Mouse (Mus musculus) splenic B cell, adult 2 months (primary cell): ENCODE data around the gene Olfr573-ps1.

Experiments used
- DNase-seq: peaks from one replicate; pipeline ENCODE4 v3.0.0-alpha.2; 2011; ENCODE audit warnings: low read depth, low spot score
- H3K27me3 ChIP-seq: 2 replicates; pipeline ENCODE4 v1.6.1; 2012; ENCODE audit warnings: mild to moderate bottlenecking, low read length, moderate library complexity, mixed read lengths; ENCODE audit not compliant: control insufficient read depth, poor library complexity, insufficient read depth, severe bottlenecking
- H3K36me3 ChIP-seq: 2 replicates; pipeline ENCODE4 v1.6.1; 2012; ENCODE audit warnings: mild to moderate bottlenecking, low read length, moderate library complexity, mixed read lengths; ENCODE audit not compliant: control insufficient read depth, poor library complexity, insufficient read depth, severe bottlenecking

Olfr573-ps1 gene

DNA sequence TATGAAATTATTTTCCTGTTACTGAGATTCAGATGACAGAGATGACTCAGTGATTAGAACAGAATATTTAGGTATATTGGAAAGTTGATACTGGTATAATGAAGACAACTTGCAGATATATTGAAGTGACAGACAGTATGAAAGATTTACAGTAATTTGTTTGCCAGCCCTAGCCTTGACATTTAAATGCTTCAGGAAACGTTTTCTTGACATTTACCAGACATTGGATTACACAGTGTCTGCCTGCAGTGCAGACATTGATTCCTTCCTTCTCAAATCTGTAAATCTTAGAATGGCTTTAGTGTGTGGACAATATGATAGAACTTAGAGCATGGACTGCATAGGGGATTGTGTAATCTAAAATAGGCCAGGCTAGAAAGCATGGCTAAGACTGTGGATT is 27.1 kb downstream of the Olfr573-ps1 start:
- no peaks in the 10 kb centered on the region for H3K36me3 ChIP-seq
- no peak for DNase-seq
- no peaks in the 10 kb centered on the region for H3K27me3 ChIP-seq
